Mouse (Mus musculus) adipocyte (in vitro differentiated cells): Measurements from ENCODE around the gene Prrc2c.
"Not testable (repeated sequence)": the region's sequence is repeated elsewhere in the genome, so short reads cannot be mapped to it uniquely, and the experiment has no call there.

Experiments
- DNase-seq: peaks from one replicate; pipeline ENCODE4 v3.0.0-alpha.2; 2016; ENCODE audit warnings: low spot score

Gene Prrc2c

GRCm38 (mm10) chr1:162665486-162666174 is 74.7 kb downstream of the Prrc2c start:
- peak; percentile 39 for DNase-seq

- DNase-seq, result peak; percentile 89
Measured at GRCm38 (mm10) chr1:162664826-162665475, 75.4 kb downstream of the Prrc2c start.

GRCm38 (mm10) chr1:162660276-162660860 is 80.0 kb downstream of the Prrc2c start:
- peak; percentile 70 for DNase-seq

- DNase-seq, result no peak
Measured at GRCm38 (mm10) chr1:162658119-162658518, 82.2 kb downstream of the Prrc2c start, which contains the start of gene Myocos. Gene Myocos, minus strand, starts transcription at chr1:162658219.

GRCm38 (mm10) chr1:162648416-162648815 is 91.9 kb downstream of the Prrc2c start:
- no peak for DNase-seq

GRCm38 (mm10) chr1:162646083-162646686 is 94.2 kb downstream of the Prrc2c start:
- no peak for DNase-seq

- DNase-seq, result peak; percentile 87
Measured at GRCm38 (mm10) chr1:162643752-162644151, 96.6 kb downstream of the Prrc2c start.

- no peak for DNase-seq
Measured at GRCm38 (mm10) chr1:162642591-162642990, 97.8 kb downstream of the Prrc2c start.

GRCm38 (mm10) chr1:162639861-162640260 is 100.5 kb downstream of the Prrc2c start:
- peak; percentile 35 for DNase-seq

GRCm38 (mm10) chr1:162639051-162639750 is 101.2 kb downstream of the Prrc2c start, which contains the start of gene Myoc:
Gene Myoc, plus strand, starts transcription at chr1:162639155.
- DNase-seq, result no peak

- DNase-seq, result no peak
Measured at GRCm38 (mm10) chr1:162638535-162638934, 101.8 kb downstream of the Prrc2c start.

- DNase-seq, result no peak
Measured at GRCm38 (mm10) chr1:162636516-162636915, 103.8 kb downstream of the Prrc2c start.

- not testable (repeated sequence) for DNase-seq
Measured at GRCm38 (mm10) chr1:162635291-162635931, 104.9 kb downstream of the Prrc2c start.

GRCm38 (mm10) chr1:162628326-162628725 is 112.0 kb downstream of the Prrc2c start:
- DNase-seq, result not testable (repeated sequence)

- not testable (repeated sequence) for DNase-seq
Measured at GRCm38 (mm10) chr1:162627821-162628220, 112.5 kb downstream of the Prrc2c start.

GRCm38 (mm10) chr1:162625229-162625628 is 115.1 kb downstream of the Prrc2c start:
- DNase-seq, result no peak

GRCm38 (mm10) chr1:162623895-162624294 is 116.5 kb downstream of the Prrc2c start:
- no peak for DNase-seq
